In genomic region chr7:143416406-143416805, GRCm38 (mm10) we compare ENCODE assay signal across 21 mouse cellular contexts. TPM values are rescaled to one million over a fixed set of nuclear protein-coding genes. Genes with fewer than 3 reads are reported as not detected.
DNase-seq lines count a peak whose midpoint lies in the region; ATAC-seq lines count a peak whose summit lies in the region.
"Had no signal": no experiment of that assay in that cellular context is flagged by ENCODE, and none has a peak within 500 bp of the region (broad histone marks: within the 10 kb centered on the region; RNA-seq: fewer than 3 reads in every experiment).

No protein-coding gene starts in this region.

- no peaks in the 10 kb centered on the region for H3K9me3 ChIP-seq in midbrain, embryonic 10.5 days (replicated peaks)
- H3K9me3 ChIP-seq in midbrain, embryonic 16.5 days (replicated peaks; ENCODE audit: control insufficient read depth, low read length, poor library complexity, severe bottlenecking) = no peaks in the 10 kb centered on the region
- no peaks in the 10 kb centered on the region for H3K9me3 ChIP-seq in embryonic facial prominence, embryonic 14.5 days (ENCODE audit: control insufficient read depth, low read length)
- no peaks in the 10 kb centered on the region for H3K9me3 ChIP-seq in liver, embryonic 12.5 days (replicated peaks)
- H3K9me3 ChIP-seq: embryonic facial prominence, embryonic 15.5 days; heart, embryonic 12.5 days; limb, embryonic 15.5 days; liver, embryonic 15.5 days had no signal

- H3K27me3 ChIP-seq in midbrain, embryonic 10.5 days (ENCODE audit: low read depth, poor library complexity, severe bottlenecking) = peaks cover 19% of the 10 kb centered on the region
- H3K27me3 ChIP-seq in midbrain, embryonic 16.5 days (ENCODE audit: control insufficient read depth, insufficient read depth, low read depth, low read length) = no peaks in the 10 kb centered on the region
- H3K27me3 ChIP-seq in embryonic facial prominence, embryonic 14.5 days (replicated peaks; ENCODE audit: control insufficient read depth, insufficient read depth, low read length) = no peaks in the 10 kb centered on the region
- H3K27me3 ChIP-seq in liver, embryonic 12.5 days (replicated peaks) = no peaks in the 10 kb centered on the region
- H3K27me3 ChIP-seq: embryonic facial prominence, embryonic 15.5 days; heart, embryonic 12.5 days; limb, embryonic 15.5 days; liver, embryonic 15.5 days had no signal

- no peak overlapping the region for H3K4me2 ChIP-seq in midbrain, embryonic 16.5 days (ENCODE audit: low read length)
- no peak overlapping the region for H3K4me2 ChIP-seq in embryonic facial prominence, embryonic 14.5 days (ENCODE audit: low read depth, low read length)
- no peak overlapping the region for H3K4me2 ChIP-seq in liver, embryonic 12.5 days
- H3K4me2 ChIP-seq: embryonic facial prominence, embryonic 15.5 days; heart, embryonic 12.5 days; limb, embryonic 15.5 days; liver, embryonic 15.5 days had no signal

- H3K36me3 ChIP-seq in midbrain, embryonic 10.5 days = no peaks in the 10 kb centered on the region
- H3K36me3 ChIP-seq in midbrain, embryonic 16.5 days (ENCODE audit: control insufficient read depth, insufficient read depth, low read length) = no peaks in the 10 kb centered on the region
- H3K36me3 ChIP-seq in embryonic facial prominence, embryonic 14.5 days (ENCODE audit: control insufficient read depth, insufficient read depth, low read length) = no peaks in the 10 kb centered on the region
- no peaks in the 10 kb centered on the region for H3K36me3 ChIP-seq in liver, embryonic 12.5 days
- H3K36me3 ChIP-seq: embryonic facial prominence, embryonic 15.5 days; heart, embryonic 12.5 days; limb, embryonic 15.5 days; liver, embryonic 15.5 days had no signal

- H3K9ac ChIP-seq in midbrain, embryonic 16.5 days (ENCODE audit: low read depth, low read length) = no peak overlapping the region
- no peak overlapping the region for H3K9ac ChIP-seq in embryonic facial prominence, embryonic 14.5 days (ENCODE audit: low read depth, low read length)
- no peak overlapping the region for H3K9ac ChIP-seq in liver, embryonic 12.5 days
- H3K9ac ChIP-seq: embryonic facial prominence, embryonic 15.5 days; heart, embryonic 12.5 days; limb, embryonic 15.5 days; liver, embryonic 15.5 days had no signal

- ATAC-seq in midbrain, embryonic 16.5 days = no peak
- ATAC-seq in embryonic facial prominence, embryonic 14.5 days (ENCODE audit: low read depth) = peak; percentile 72
- no peak for ATAC-seq in liver, embryonic 12.5 days
- ATAC-seq: forebrain, embryonic 14.5 days had no signal

- H3K27ac ChIP-seq in midbrain, embryonic 10.5 days (replicated peaks) = 0 out of 2 replicates have a peak overlapping the region, but pooled peaks have one; percentile 13
- H3K27ac ChIP-seq in midbrain, embryonic 16.5 days (ENCODE audit: low read length) = no peak overlapping the region
- H3K27ac ChIP-seq in embryonic facial prominence, embryonic 14.5 days (replicated peaks; ENCODE audit: low read depth, low read length) = no peak overlapping the region; the same call in 1 of the 2 replicates
- no peak overlapping the region for H3K27ac ChIP-seq in liver, embryonic 12.5 days
- H3K27ac ChIP-seq: embryonic facial prominence, embryonic 15.5 days; limb, embryonic 15.5 days; liver, embryonic 15.5 days; macrophage had no signal

- 85% methylated on average over 12 of the region's 12 CpGs for WGBS in midbrain, embryonic 10.5 days
- 88% methylated on average over 12 of the region's 12 CpGs for WGBS in midbrain, embryonic 16.5 days
- WGBS in embryonic facial prominence, embryonic 14.5 days = 37% methylated on average over 12 of the region's 12 CpGs
- 69% methylated on average over 12 of the region's 12 CpGs for WGBS in liver, embryonic 12.5 days (ENCODE audit: insufficient replicate concordance)

- H3K4me3 ChIP-seq in midbrain, embryonic 10.5 days = no peak overlapping the region
- no peak overlapping the region for H3K4me3 ChIP-seq in midbrain, embryonic 16.5 days (ENCODE audit: low read depth, low read length)
- H3K4me3 ChIP-seq in embryonic facial prominence, embryonic 14.5 days (ENCODE audit: low read depth, low read length) = no peak overlapping the region
- H3K4me3 ChIP-seq in liver, embryonic 12.5 days = no peak overlapping the region
- H3K4me3 ChIP-seq: embryonic facial prominence, embryonic 15.5 days; heart, embryonic 12.5 days; limb, embryonic 15.5 days; liver, embryonic 15.5 days had no signal

- peak; percentile 70 for DNase-seq in gastrocnemius, adult 18-20 months (ENCODE audit: low spot score)
- DNase-seq in gastrocnemius, postnatal 10 days = no peak
- DNase-seq in midbrain, embryonic 10.5 days (ENCODE audit: low spot score) = no peak
- DNase-seq in embryonic facial prominence, embryonic 14.5 days (ENCODE audit: low spot score) = peak; percentile 73
- DNase-seq in skeletal muscle tissue, adult 2 months (ENCODE audit: low read depth, low spot score) = peak; percentile 85
- no peak for DNase-seq in urinary bladder, postnatal 36 days (ENCODE audit: low spot score in 2 of 2)
- DNase-seq: adrenal gland, postnatal 25 days; cerebellum, adult 9-10 months; heart, postnatal 10 days; kidney, adult 11 months; kidney, postnatal 4 days had no signal

- peaks cover 29% of the 10 kb centered on the region for H3K4me1 ChIP-seq in midbrain, embryonic 10.5 days
- no peaks in the 10 kb centered on the region for H3K4me1 ChIP-seq in midbrain, embryonic 16.5 days (ENCODE audit: control insufficient read depth, insufficient read depth, low read length)
- peaks cover 13% of the 10 kb centered on the region for H3K4me1 ChIP-seq in embryonic facial prominence, embryonic 14.5 days (ENCODE audit: control insufficient read depth, insufficient read depth, low read length)
- peaks cover 17% of the 10 kb centered on the region for H3K4me1 ChIP-seq in liver, embryonic 12.5 days

RNA-seq across cellular contexts. Expression of gene Cdkn1c, which starts 44.4 kb away (rescaled TPM):
- 10 to 100 TPM; 18.6 to 21.6 TPM for total RNA-seq in gastrocnemius, adult 18-20 months (2021)
- 100 to 1,000 TPM; 954 to 996 TPM for total RNA-seq in gastrocnemius, postnatal 10 days (2021)
- 329 and 443 TPM in 2 replicates for polyA plus RNA-seq in midbrain, embryonic 10.5 days (2016; fragmentation: Nextera tagmentation; extraction: Ambion mirVana)
- polyA plus RNA-seq in midbrain, embryonic 16.5 days (2015; fragmentation: Nextera tagmentation; extraction: Ambion mirVana) = 171 and 184 TPM in 2 replicates
- polyA plus RNA-seq in embryonic facial prominence, embryonic 14.5 days (2014; fragmentation: Nextera tagmentation; extraction: Ambion mirVana) = 2,410 and 2,543 TPM in 2 replicates
- 434 and 450 TPM in 2 replicates for polyA plus RNA-seq in liver, embryonic 12.5 days (2016; fragmentation: Nextera tagmentation; extraction: Ambion mirVana)

RNA-seq across cellular contexts. Expression of gene Slc22a18, which starts 57.1 kb away (rescaled TPM):
- under 1 TPM; 0.17 to 0.32 TPM for total RNA-seq in gastrocnemius, adult 18-20 months (2021)
- total RNA-seq in gastrocnemius, postnatal 10 days (2021) = under 1 TPM; 0.35 to 0.54 TPM
- 0.17 and 0.20 TPM in 2 replicates for polyA plus RNA-seq in midbrain, embryonic 10.5 days (2016; fragmentation: Nextera tagmentation; extraction: Ambion mirVana)
- polyA plus RNA-seq in midbrain, embryonic 16.5 days (2015; fragmentation: Nextera tagmentation; extraction: Ambion mirVana) = 0.55 and 1.1 TPM in 2 replicates
- 2.5 and 2.8 TPM in 2 replicates for polyA plus RNA-seq in embryonic facial prominence, embryonic 14.5 days (2014; fragmentation: Nextera tagmentation; extraction: Ambion mirVana)
- 4.5 and 5.1 TPM in 2 replicates for polyA plus RNA-seq in liver, embryonic 12.5 days (2016; fragmentation: Nextera tagmentation; extraction: Ambion mirVana)
- total RNA-seq: monocyte, adult 5-6 weeks; neutrophil, adult 5-6 weeks had no signal

Comparison
In these comparisons a context has a peak if more than half of its experiments do, and no peak if none do; other contexts are left out.
1. DNase-seq: peak in gastrocnemius, adult 18-20 months (single experiment), embryonic facial prominence, embryonic 14.5 days (single experiment) and skeletal muscle tissue, adult 2 months (single experiment); none in gastrocnemius, postnatal 10 days (single experiment), midbrain, embryonic 10.5 days (single experiment) and urinary bladder, postnatal 36 days (0 of 2).